Mouse (Mus musculus): ENCODE results near the gene Qprt. TPM values are rescaled to one million over a fixed set of nuclear protein-coding genes. Genes with fewer than 3 reads are reported as not detected.

The Qprt gene
- total RNA-seq, 2 experiments from 2014 or later = 0.20 to 0.50 TPM

- DNase-seq (ENCODE audit: low spot score in 2 of 2) = no peak
Observed at GRCm38 (mm10) chr7:127066317-127066716, 55.7 kb downstream of the Qprt start.

GRCm38 (mm10) chr7:127065538-127065937 is 56.5 kb downstream of the Qprt start:
- DNase-seq (ENCODE audit: low spot score in 2 of 2) = no peak

Other genes with a start within 250 kb of the Qprt start
- 100 to 1,000 TPM; 156 to 160 TPM for gene Taok2, start 237.5 kb downstream of the Qprt start, total RNA-seq (2021)
- 10 to 100 TPM; 18.4 to 23.1 TPM for gene Tmem219, start 199.3 kb downstream of the Qprt start, total RNA-seq (2021)
- gene Kctd13, start 193.3 kb downstream of the Qprt start, total RNA-seq (2021) = 100 to 1,000 TPM; 192 to 198 TPM
- gene Asphd1, start 172.6 kb downstream of the Qprt start, total RNA-seq (2021) = 10 to 100 TPM; 33.3 to 33.7 TPM
- gene Sez6l2, start 171.7 kb downstream of the Qprt start, total RNA-seq (2021) = 100 to 1,000 TPM; 475 to 503 TPM
- 100 to 1,000 TPM; 164 to 166 TPM for gene Cdipt, start 146.3 kb downstream of the Qprt start, total RNA-seq (2021)
- not detected for gene Cdiptos, start 146.1 kb downstream of the Qprt start, total RNA-seq (2021)
- gene Mvp, start 107.6 kb downstream of the Qprt start, total RNA-seq (2021) = 10 to 100 TPM in 1 of 2 experiments, 1 to 10 TPM in 1; 8.5 to 10.0 TPM
- not detected for gene Pagr1b, start 105.7 kb downstream of the Qprt start, total RNA-seq (2021)
- gene Pagr1a, start 104.9 kb downstream of the Qprt start, total RNA-seq (2021) = 10 to 100 TPM; 16.7 to 17.4 TPM
- gene Gm42742, start 101.1 kb downstream of the Qprt start, total RNA-seq (2021) = 10 to 100 TPM; 61.2 to 65.1 TPM
- 100 to 1,000 TPM; 246 to 261 TPM for gene Prrt2, start 101.0 kb downstream of the Qprt start, total RNA-seq (2021)
- gene Maz, start 95.2 kb downstream of the Qprt start, total RNA-seq (2021) = 100 to 1,000 TPM; 238 to 241 TPM
- gene Kif22, start 79.8 kb downstream of the Qprt start, total RNA-seq (2021) = 1 to 10 TPM; 3.1 to 6.0 TPM
- gene Zg16, start 34.9 kb downstream of the Qprt start, total RNA-seq (2021) = not detected
- gene AI467606, start 30.9 kb downstream of the Qprt start, total RNA-seq (2021) = 1 to 10 TPM in 1 of 2 experiments, under 1 TPM in 1; 0.84 to 1.6 TPM
- under 1 TPM; 0.25 to 0.30 TPM for gene Spn, start 15.6 kb upstream of the Qprt start, total RNA-seq (2021)
- gene Cd2bp2, start 73.8 kb upstream of the Qprt start, total RNA-seq (2021) = 100 to 1,000 TPM in 1 of 2 experiments, 10 to 100 TPM in 1; 87.8 to 105 TPM
- 100 to 1,000 TPM in 1 of 2 experiments, 10 to 100 TPM in 1; 93.5 to 106 TPM for gene Tbc1d10b, start 86.2 kb upstream of the Qprt start, total RNA-seq (2021)
- 1 to 10 TPM; 1.7 to 2.2 TPM for gene Mylpf, start 86.7 kb upstream of the Qprt start, total RNA-seq (2021)
- 10 to 100 TPM; 22.4 TPM for gene Zfp553, start 110.8 kb upstream of the Qprt start, total RNA-seq (2021)
- gene Sept1, start 110.9 kb upstream of the Qprt start, total RNA-seq (2021) = 1 to 10 TPM; 5.9 to 7.9 TPM
- gene Zfp771, start 122.0 kb upstream of the Qprt start, total RNA-seq (2021) = 10 to 100 TPM; 62.6 to 66.0 TPM
- gene Dctpp1, start 138.5 kb upstream of the Qprt start, total RNA-seq (2021) = 10 to 100 TPM; 22.0 to 22.8 TPM
- gene Sephs2, start 151.8 kb upstream of the Qprt start, total RNA-seq (2021) = 10 to 100 TPM; 35.0 to 38.6 TPM
- under 1 TPM; 0.18 to 0.30 TPM for gene Itgal, start 174.0 kb upstream of the Qprt start, total RNA-seq (2021)
- gene Zfp768, start 223.4 kb upstream of the Qprt start, total RNA-seq (2021) = 10 to 100 TPM; 11.3 to 13.6 TPM

Data from layer of hippocampus, adult 18-20 months (tissue).